Mouse (Mus musculus) cerebellum, postnatal 10 days (tissue): ENCODE measurements around the gene E430018J23Rik.
"Not testable (repeated sequence)": the region's sequence is repeated elsewhere in the genome, so short reads cannot be mapped to it uniquely, and the experiment has no call there.

ENCODE experiments used
- DNase-seq, 2 experiments: peaks; one replicate each; pipeline ENCODE4 v3.0.0; 2021; ENCODE audit warnings: mixed read lengths in 2 of 2

Gene E430018J23Rik

GRCm38 (mm10) chr7:127341861-127342260, 51.6 kb downstream of the E430018J23Rik start:
- DNase-seq: not testable (repeated sequence)

DNA sequence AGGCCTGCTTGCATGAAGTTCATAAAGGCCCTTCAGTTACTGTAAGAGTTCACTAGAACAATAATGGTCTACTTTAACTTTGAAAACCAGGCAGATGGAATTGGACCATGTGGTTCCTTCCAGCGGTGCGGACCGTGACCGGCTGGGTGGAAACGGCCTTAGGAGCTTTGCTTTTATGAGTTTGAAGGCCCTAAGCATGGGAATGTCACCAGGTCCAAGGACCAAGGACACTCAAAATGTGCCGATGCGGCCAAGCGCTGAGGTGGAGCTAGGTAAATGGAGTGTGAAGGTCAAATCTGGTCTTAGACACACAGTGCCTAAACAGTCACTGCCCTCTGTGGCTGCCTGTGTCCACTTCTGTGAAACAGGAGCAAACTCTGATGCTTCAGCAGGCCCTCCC, 52.1 kb downstream of the E430018J23Rik start:
- DNase-seq: no peak
